Mouse (Mus musculus): ENCODE results near the gene Lmo2. TPM values are rescaled to one million over a fixed set of nuclear protein-coding genes. Genes with fewer than 3 reads are reported as not detected.

The Lmo2 gene
- polyA plus RNA-seq, 1 experiment: 141 TPM

- Histone ChIP-seq H3K4me1 (ENCODE audit: control insufficient read depth) (peaks cover 43% of the 10 kb centered on the region), H3K27me3 (ENCODE audit: control insufficient read depth) (no peaks in the 10 kb centered on the region), H3K36me3 (ENCODE audit: control insufficient read depth) (no peaks in the 10 kb centered on the region), H3K9me3 (ENCODE audit: control insufficient read depth, low read length) (no peaks in the 10 kb centered on the region), H3K4me3 (replicated peaks) (no peak overlapping the region)
- TF ChIP-seq GATA1 (IDR thresholded peaks at IDR 0.05; ENCODE audit: low read length) (no peak), TAL1 (IDR thresholded peaks at IDR 0.05; ENCODE audit: low read length) (no peak)
These were observed 20.1 kb upstream of the Lmo2 start for GRCm38 (mm10) chr2:103937670-103938069.

- no peaks in the 10 kb centered on the region for H3K36me3 ChIP-seq (ENCODE audit: control insufficient read depth)
- no peaks in the 10 kb centered on the region for H3K9me3 ChIP-seq (ENCODE audit: control insufficient read depth, low read length)
- no peak for TF ChIP-seq GATA1 (IDR thresholded peaks at IDR 0.05; ENCODE audit: low read length)
- TF ChIP-seq TAL1 (IDR thresholded peaks at IDR 0.05; ENCODE audit: low read length): no peak
- H3K4me1 ChIP-seq (ENCODE audit: control insufficient read depth): peaks cover 36% of the 10 kb centered on the region
- H3K27me3 ChIP-seq (ENCODE audit: control insufficient read depth): no peaks in the 10 kb centered on the region
- H3K4me3 ChIP-seq (replicated peaks): no peak overlapping the region
These were observed 19.2 kb upstream of the Lmo2 start for GRCm38 (mm10) chr2:103938573-103938972.

- Histone ChIP-seq H3K4me3 (replicated peaks) (no peak overlapping the region), H3K4me1 (ENCODE audit: control insufficient read depth) (peaks cover 35% of the 10 kb centered on the region), H3K36me3 (ENCODE audit: control insufficient read depth) (no peaks in the 10 kb centered on the region), H3K27me3 (ENCODE audit: control insufficient read depth) (no peaks in the 10 kb centered on the region), H3K9me3 (ENCODE audit: control insufficient read depth, low read length) (no peaks in the 10 kb centered on the region)
- TF ChIP-seq TAL1 (IDR thresholded peaks at IDR 0.05; ENCODE audit: low read length) (no peak), GATA1 (IDR thresholded peaks at IDR 0.05; ENCODE audit: low read length) (no peak)
These were observed 18.8 kb upstream of the Lmo2 start for GRCm38 (mm10) chr2:103939003-103939402.

- H3K36me3 ChIP-seq (ENCODE audit: control insufficient read depth): no peaks in the 10 kb centered on the region
- H3K9me3 ChIP-seq (ENCODE audit: control insufficient read depth, low read length): no peaks in the 10 kb centered on the region
- H3K4me1 ChIP-seq (ENCODE audit: control insufficient read depth): peaks cover 39% of the 10 kb centered on the region
- no peak for TF ChIP-seq GATA1 (IDR thresholded peaks at IDR 0.05; ENCODE audit: low read length)
- no peak for TF ChIP-seq TAL1 (IDR thresholded peaks at IDR 0.05; ENCODE audit: low read length)
- H3K4me3 ChIP-seq (replicated peaks): no peak overlapping the region
- H3K27me3 ChIP-seq (ENCODE audit: control insufficient read depth): peaks cover 3% of the 10 kb centered on the region
These were observed 16.7 kb upstream of the Lmo2 start for GRCm38 (mm10) chr2:103941085-103941484.

GRCm38 (mm10) chr2:103944859-103945258, 12.9 kb upstream of the Lmo2 start:
- H3K9me3 ChIP-seq (ENCODE audit: control insufficient read depth, low read length): no peaks in the 10 kb centered on the region
- H3K4me1 ChIP-seq (ENCODE audit: control insufficient read depth): peaks cover 42% of the 10 kb centered on the region
- H3K4me3 ChIP-seq (replicated peaks): no peak overlapping the region
- no peak for TF ChIP-seq TAL1 (IDR thresholded peaks at IDR 0.05; ENCODE audit: low read length)
- TF ChIP-seq GATA1 (IDR thresholded peaks at IDR 0.05; ENCODE audit: low read length): no peak
- H3K27me3 ChIP-seq (ENCODE audit: control insufficient read depth): peaks cover 3% of the 10 kb centered on the region
- H3K36me3 ChIP-seq (ENCODE audit: control insufficient read depth): no peaks in the 10 kb centered on the region

GRCm38 (mm10) chr2:103945571-103946092, 12.2 kb upstream of the Lmo2 start:
- Histone ChIP-seq H3K4me3 (replicated peaks) (no peak overlapping the region), H3K27me3 (ENCODE audit: control insufficient read depth) (peaks cover 3% of the 10 kb centered on the region), H3K4me1 (ENCODE audit: control insufficient read depth) (peaks cover 41% of the 10 kb centered on the region), H3K9me3 (ENCODE audit: control insufficient read depth, low read length) (no peaks in the 10 kb centered on the region), H3K36me3 (ENCODE audit: control insufficient read depth) (no peaks in the 10 kb centered on the region)
- no peak for TF ChIP-seq TAL1 (IDR thresholded peaks at IDR 0.05; ENCODE audit: low read length)

GRCm38 (mm10) chr2:103946892-103947291, 10.9 kb upstream of the Lmo2 start:
- TF ChIP-seq TAL1 (IDR thresholded peaks at IDR 0.05; ENCODE audit: low read length) (no peak), GATA1 (IDR thresholded peaks at IDR 0.05; ENCODE audit: low read length) (no peak)
- Histone ChIP-seq H3K27me3 (ENCODE audit: control insufficient read depth) (peaks cover 3% of the 10 kb centered on the region), H3K4me3 (replicated peaks) (no peak overlapping the region), H3K36me3 (ENCODE audit: control insufficient read depth) (no peaks in the 10 kb centered on the region), H3K4me1 (ENCODE audit: control insufficient read depth) (peaks cover 42% of the 10 kb centered on the region), H3K9me3 (ENCODE audit: control insufficient read depth, low read length) (no peaks in the 10 kb centered on the region)

GRCm38 (mm10) chr2:103947982-103948655, 9.7 kb upstream of the Lmo2 start:
- H3K4me3 ChIP-seq (replicated peaks): no peak overlapping the region
- H3K9me3 ChIP-seq (ENCODE audit: control insufficient read depth, low read length): no peaks in the 10 kb centered on the region
- no peak for TF ChIP-seq TAL1 (IDR thresholded peaks at IDR 0.05; ENCODE audit: low read length)
- no peak for TF ChIP-seq GATA1 (IDR thresholded peaks at IDR 0.05; ENCODE audit: low read length)
- H3K4me1 ChIP-seq (ENCODE audit: control insufficient read depth): peaks cover 53% of the 10 kb centered on the region
- peaks cover 5% of the 10 kb centered on the region for H3K27me3 ChIP-seq (ENCODE audit: control insufficient read depth)
- no peaks in the 10 kb centered on the region; the same call in 1 of the 2 replicates for H3K36me3 ChIP-seq (ENCODE audit: control insufficient read depth)

GRCm38 (mm10) chr2:103953050-103953835, 4.5 kb upstream of the Lmo2 start:
- Histone ChIP-seq H3K36me3 (ENCODE audit: control insufficient read depth) (peaks cover 13% of the 10 kb centered on the region), H3K9me3 (ENCODE audit: control insufficient read depth, low read length) (no peaks in the 10 kb centered on the region), H3K4me1 (ENCODE audit: control insufficient read depth) (peaks cover 73% of the 10 kb centered on the region), H3K4me3 (replicated peaks) (no peak overlapping the region), H3K27me3 (ENCODE audit: control insufficient read depth) (peaks cover 2% of the 10 kb centered on the region; the same call in 1 of the 2 replicates)
- TF ChIP-seq GATA1 (IDR thresholded peaks at IDR 0.05; ENCODE audit: low read length) (no peak), TAL1 (IDR thresholded peaks at IDR 0.05; ENCODE audit: low read length) (no peak)

Measured in erythroblast, embryonic 14.5 days (primary cell).